Mouse (Mus musculus) brown adipose tissue, adult 24 weeks (tissue): ENCODE results near the gene Trim3. TPM values are rescaled to one million over a fixed set of nuclear protein-coding genes. Genes with fewer than 3 reads are reported as not detected.

Experiments used
- H3K27ac ChIP-seq: fragments of 200-500 bp; replicated peaks from 2 replicates; pipeline ENCODE4 v1.5.1; 2012; ENCODE audit warnings: low read depth, mild to moderate bottlenecking, low read length
- H3K4me1 ChIP-seq: fragments of 200-500 bp; 2 replicates; pipeline ENCODE4 v1.6.1; 2012; ENCODE audit warnings: low read length, mixed read lengths; ENCODE audit not compliant: control insufficient read depth, insufficient read depth, insufficient read length
- H3K4me3 ChIP-seq: fragments of 200-500 bp; 2 replicates; pipeline ENCODE4 v1.5.1; 2012; ENCODE audit warnings: low read depth, mild to moderate bottlenecking, low read length, moderate library complexity; ENCODE audit not compliant: insufficient read depth
- polyA plus RNA-seq: library from polyadenylated mRNA; stranded (reverse); fragments of >200 nt; gene quantifications from 2 replicates; pipeline ENCODE4 v1.2.4, GENCODE M21; 2012; ENCODE audit not compliant: missing spikeins, insufficient read depth, insufficient read length

Trim3 gene
- polyA plus RNA-seq, 1 experiment: 11.1 TPM

- Histone ChIP-seq H3K27ac (no peak overlapping the region), H3K4me1 (no peaks in the 10 kb centered on the region), H3K4me3 (no peak overlapping the region)
These were observed 54.9 kb downstream of the Trim3 start for GRCm38 (mm10) chr7:105578481-105578880.

GRCm38 (mm10) chr7:105577377-105577871 is 55.9 kb downstream of the Trim3 start:
- no peak overlapping the region for H3K27ac ChIP-seq
- H3K4me3 ChIP-seq: no peak overlapping the region
- H3K4me1 ChIP-seq: no peaks in the 10 kb centered on the region

GRCm38 (mm10) chr7:105576166-105576748 is 57.1 kb downstream of the Trim3 start:
- H3K27ac ChIP-seq: no peak overlapping the region
- H3K4me1 ChIP-seq: no peaks in the 10 kb centered on the region
- no peak overlapping the region for H3K4me3 ChIP-seq

- no peak overlapping the region for H3K4me3 ChIP-seq
- H3K4me1 ChIP-seq: no peaks in the 10 kb centered on the region
- H3K27ac ChIP-seq: no peak overlapping the region
These were observed 58.8 kb downstream of the Trim3 start for GRCm38 (mm10) chr7:105574537-105574936.

DNA sequence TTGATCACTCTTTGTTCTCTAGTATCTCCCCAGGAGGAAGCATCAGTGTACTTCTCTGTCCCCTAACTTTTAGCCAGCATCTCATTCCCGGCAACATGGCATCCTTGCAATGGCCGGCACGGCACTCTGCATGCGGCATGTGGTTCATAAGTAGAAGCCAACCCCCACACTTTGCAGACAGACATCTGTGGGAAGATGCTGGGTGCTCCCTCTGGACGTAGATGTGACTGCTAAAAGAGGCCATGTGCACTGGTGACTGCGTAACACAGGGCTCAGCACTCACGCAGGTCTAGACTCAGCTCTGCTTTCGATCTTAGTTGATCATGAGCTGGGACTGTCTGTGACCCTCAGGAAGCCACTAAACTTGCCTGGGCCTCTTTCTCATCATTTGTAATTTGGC is 60.4 kb downstream of the Trim3 start:
- Histone ChIP-seq H3K4me1 (no peaks in the 10 kb centered on the region), H3K4me3 (no peak overlapping the region)

DNA sequence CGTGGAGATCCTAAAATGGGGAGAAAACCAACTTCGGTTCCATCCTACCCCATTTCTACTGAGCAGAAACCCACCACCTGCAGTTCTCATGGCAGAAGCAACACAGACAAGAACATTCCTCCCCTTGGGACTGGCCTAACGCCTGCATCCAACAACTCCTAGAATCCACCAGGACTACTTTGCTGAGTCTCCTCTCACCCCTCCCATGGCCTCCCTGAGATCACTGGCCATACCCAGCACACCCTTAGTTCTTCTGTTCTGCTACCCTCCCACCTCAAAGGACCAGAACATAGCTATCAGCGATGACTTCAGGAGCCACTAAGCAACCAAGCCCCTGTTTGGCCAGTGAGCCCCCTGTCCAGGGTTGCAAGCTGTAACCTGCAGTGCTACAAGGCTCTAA is 62.6 kb downstream of the Trim3 start:
- no peak overlapping the region for H3K4me3 ChIP-seq

More for the DNA sequence above, 60.4 kb downstream of the Trim3 start:
- H3K27ac ChIP-seq: no peak overlapping the region

GRCm38 (mm10) chr7:105569512-105570496 is 63.6 kb downstream of the Trim3 start:
- Histone ChIP-seq H3K27ac (no peak overlapping the region), H3K4me1 (no peaks in the 10 kb centered on the region), H3K4me3 (no peak overlapping the region)

More for the DNA sequence above, 62.6 kb downstream of the Trim3 start:
- Histone ChIP-seq H3K4me1 (no peaks in the 10 kb centered on the region), H3K27ac (no peak overlapping the region)

- H3K4me3 ChIP-seq: no peak overlapping the region
- no peak overlapping the region for H3K27ac ChIP-seq
- H3K4me1 ChIP-seq: no peaks in the 10 kb centered on the region
These were observed 64.3 kb downstream of the Trim3 start for GRCm38 (mm10) chr7:105568988-105569471.

DNA sequence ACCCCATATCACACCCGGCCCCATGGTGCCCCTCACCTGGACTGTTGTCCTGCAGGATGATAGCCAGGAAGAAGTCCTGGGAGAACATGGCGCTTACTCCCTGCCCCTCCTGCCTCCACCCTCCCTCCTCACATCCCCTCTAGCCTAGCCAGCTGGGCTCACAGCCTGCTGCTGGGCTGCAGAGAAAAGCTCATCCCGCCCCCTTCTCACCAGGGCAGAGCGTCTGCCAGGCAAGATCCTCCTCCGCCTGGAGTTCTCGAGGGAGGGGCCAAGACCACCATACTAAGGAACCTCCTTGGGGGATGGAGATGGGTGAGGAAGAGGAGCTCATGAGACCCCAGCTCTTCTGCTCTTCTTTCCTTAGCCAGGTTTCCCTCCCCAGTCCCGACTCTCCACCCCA is 64.8 kb downstream of the Trim3 start:
- Histone ChIP-seq H3K27ac (no peak overlapping the region), H3K4me3 (no peak overlapping the region), H3K4me1 (no peaks in the 10 kb centered on the region)

GRCm38 (mm10) chr7:105565071-105565836 is 68.1 kb downstream of the Trim3 start:
- Histone ChIP-seq H3K4me1 (no peaks in the 10 kb centered on the region), H3K27ac (no peak overlapping the region), H3K4me3 (no peak overlapping the region)

DNA sequence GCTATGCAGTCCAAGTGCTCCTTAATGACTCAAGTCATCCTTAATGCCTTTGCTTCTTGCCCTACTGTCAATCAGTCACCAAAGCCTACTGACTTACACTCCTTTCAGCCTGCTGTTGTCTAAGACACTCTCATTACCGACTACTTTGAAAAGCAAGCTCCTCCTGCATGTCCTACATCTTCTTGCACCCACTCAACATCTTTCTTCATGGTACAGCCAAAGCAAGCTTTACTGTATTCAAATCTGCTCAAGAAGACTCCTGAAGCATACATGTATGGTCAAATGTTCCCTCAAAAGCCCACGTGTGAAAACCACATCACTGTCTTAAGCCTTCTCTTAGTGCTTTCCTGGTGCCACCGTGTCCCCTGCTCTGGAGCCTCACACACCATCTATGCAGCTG is 70.0 kb downstream of the Trim3 start:
- Histone ChIP-seq H3K4me1 (no peaks in the 10 kb centered on the region), H3K27ac (no peak overlapping the region), H3K4me3 (no peak overlapping the region)

- H3K4me3 ChIP-seq: no peak overlapping the region
- H3K27ac ChIP-seq: no peak overlapping the region
- no peaks in the 10 kb centered on the region for H3K4me1 ChIP-seq
These were observed 71.1 kb downstream of the Trim3 start for GRCm38 (mm10) chr7:105562317-105562716.

DNA sequence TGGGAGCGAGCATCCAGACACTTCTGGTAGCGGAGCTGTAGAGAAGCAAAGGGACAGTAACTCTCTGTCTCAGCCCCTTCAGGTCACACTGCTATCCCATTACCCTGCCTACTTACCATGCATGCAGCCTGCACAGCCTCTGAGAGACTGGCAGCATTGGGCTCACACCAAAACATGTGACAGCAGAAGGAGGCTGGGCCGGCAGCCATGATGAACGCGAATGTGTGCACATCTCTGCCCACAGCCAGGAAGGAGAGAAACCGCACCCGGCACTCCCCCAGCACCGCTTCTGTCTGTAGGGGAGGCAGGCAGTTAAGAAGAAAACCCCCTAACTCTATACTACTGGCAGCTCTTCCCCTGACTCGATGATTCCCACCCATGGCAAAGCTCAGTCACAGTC is 74.4 kb downstream of the Trim3 start:
- Histone ChIP-seq H3K27ac (no peak overlapping the region), H3K4me3 (no peak overlapping the region), H3K4me1 (0 out of 2 replicates have a peak, but pooled peaks cover 7% of the 10 kb centered on the region)

DNA sequence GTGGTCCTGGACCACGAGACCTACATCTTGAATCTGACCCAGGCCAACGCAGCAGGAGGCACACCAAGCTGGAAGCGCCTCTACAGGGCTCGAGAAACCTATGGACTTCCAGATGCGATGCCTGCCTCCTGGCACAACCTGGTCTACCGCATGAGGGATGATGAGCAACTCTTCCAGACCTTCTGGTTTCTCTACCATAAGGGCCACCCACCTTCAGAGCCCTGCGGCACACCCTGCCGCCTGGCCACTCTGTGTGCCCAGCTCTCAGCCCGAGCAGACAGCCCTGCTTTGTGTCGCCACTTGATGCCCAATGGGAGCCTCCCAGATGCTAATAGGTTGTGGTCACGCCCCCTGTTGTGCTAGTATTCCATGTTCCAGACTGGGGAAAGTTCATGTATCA is 75.7 kb downstream of the Trim3 start:
- no peak overlapping the region for H3K4me3 ChIP-seq
- no peak overlapping the region for H3K27ac ChIP-seq
- 0 out of 2 replicates have a peak, but pooled peaks cover 10% of the 10 kb centered on the region for H3K4me1 ChIP-seq

DNA sequence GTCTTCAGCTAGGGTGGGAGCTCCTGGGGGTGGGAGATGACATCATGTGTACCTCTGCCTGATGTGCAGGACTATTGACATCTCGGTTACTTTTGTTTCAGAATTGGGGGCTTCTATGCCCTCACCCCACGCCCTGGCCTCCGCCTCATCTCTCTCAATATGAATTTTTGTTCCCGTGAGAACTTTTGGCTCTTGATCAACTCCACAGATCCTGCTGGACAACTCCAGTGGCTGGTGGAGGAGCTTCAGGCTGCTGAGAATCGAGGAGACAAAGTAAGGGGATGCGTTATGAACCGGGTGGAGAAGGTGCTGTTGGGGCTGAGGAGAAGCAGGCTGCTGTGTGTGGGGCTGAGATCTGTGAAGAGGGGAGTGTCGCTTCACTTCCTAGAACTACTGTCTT is 77.0 kb downstream of the Trim3 start:
- 0 out of 2 replicates have a peak, but pooled peaks cover 10% of the 10 kb centered on the region for H3K4me1 ChIP-seq
- no peak overlapping the region for H3K27ac ChIP-seq
- H3K4me3 ChIP-seq: no peak overlapping the region
